Mouse (Mus musculus): ENCODE data around the gene Donson. TPM values are rescaled to one million over a fixed set of nuclear protein-coding genes. Genes with fewer than 3 reads are reported as not detected.
"Not testable (repeated sequence)": the region's sequence is repeated elsewhere in the genome, so short reads cannot be mapped to it uniquely, and the experiment has no call there.

Donson gene
- total RNA-seq, 2 experiments from 2014 or later = 24.6 TPM

GRCm38 (mm10) chr16:91645995-91646602 lies 42.5 kb downstream of the Donson start:
- no peak for DNase-seq (ENCODE audit: low spot score in 2 of 2)

- not testable (repeated sequence) for DNase-seq (ENCODE audit: low spot score in 2 of 2)
Observed at GRCm38 (mm10) chr16:91645420-91645819, 43.1 kb downstream of the Donson start.

- no peak for DNase-seq (ENCODE audit: low spot score in 2 of 2)
Observed at GRCm38 (mm10) chr16:91644901-91645300, 43.7 kb downstream of the Donson start.

- no peak for DNase-seq (ENCODE audit: low spot score in 2 of 2)
Observed at GRCm38 (mm10) chr16:91640171-91640570, 48.4 kb downstream of the Donson start.

- no peak for DNase-seq (ENCODE audit: low spot score in 2 of 2)
Observed at GRCm38 (mm10) chr16:91639636-91640035, 48.9 kb downstream of the Donson start.

- DNase-seq (ENCODE audit: low spot score in 2 of 2) = no peak
Observed at GRCm38 (mm10) chr16:91639161-91639560, 49.4 kb downstream of the Donson start.

GRCm38 (mm10) chr16:91633641-91634040 lies 54.9 kb downstream of the Donson start:
- DNase-seq (ENCODE audit: low spot score in 2 of 2) = no peak

- DNase-seq (ENCODE audit: low spot score in 2 of 2) = no peak
Observed at GRCm38 (mm10) chr16:91632940-91633339, 55.6 kb downstream of the Donson start.

- no peak for DNase-seq (ENCODE audit: low spot score in 2 of 2)
Observed at GRCm38 (mm10) chr16:91632439-91632838, 56.1 kb downstream of the Donson start.

- DNase-seq (ENCODE audit: low spot score in 2 of 2) = no peak
Observed at GRCm38 (mm10) chr16:91630584-91630983, 58.0 kb downstream of the Donson start.

GRCm38 (mm10) chr16:91629749-91630148 lies 58.8 kb downstream of the Donson start:
- DNase-seq (ENCODE audit: low spot score in 2 of 2) = no peak

- DNase-seq (ENCODE audit: low spot score in 2 of 2) = no peak
Observed at GRCm38 (mm10) chr16:91628673-91629072, 59.9 kb downstream of the Donson start.

GRCm38 (mm10) chr16:91627831-91628230 lies 60.7 kb downstream of the Donson start:
- DNase-seq (ENCODE audit: low spot score in 2 of 2) = no peak

Other genes with a start within 250 kb of the Donson start
- 10 to 100 TPM; 59.9 to 66.3 TPM for gene Ifnar1, start 203.5 kb downstream of the Donson start, total RNA-seq (2021)
- 10 to 100 TPM; 82.4 to 87.0 TPM for gene Ifngr2, start 141.7 kb downstream of the Donson start, total RNA-seq (2021)
- 100 to 1,000 TPM; 126 to 142 TPM for gene Tmem50b, start 91.0 kb downstream of the Donson start, total RNA-seq (2021)
- gene Dnajc28, start 69.7 kb downstream of the Donson start, total RNA-seq (2021) = 1 to 10 TPM; 5.0 to 6.5 TPM
- gene Gart, start 41.8 kb downstream of the Donson start, total RNA-seq (2021) = 10 to 100 TPM; 45.7 to 56.7 TPM
- 100 to 1,000 TPM; 224 to 256 TPM for gene Son, start 41.3 kb downstream of the Donson start, total RNA-seq (2021)
- gene Cryzl1, start 40.2 kb upstream of the Donson start, total RNA-seq (2021) = 10 to 100 TPM; 79.2 to 87.5 TPM
- 100 to 1,000 TPM; 155 to 157 TPM for gene Itsn1, start 40.5 kb upstream of the Donson start, total RNA-seq (2021)

All from layer of hippocampus, postnatal 14 days (tissue).